Mouse (Mus musculus) lung, adult 2 months (tissue): ENCODE data around the gene Gm10273.

ENCODE experiments used
- CTCF ChIP-seq: fragments of 200-500 bp; IDR thresholded peaks from 2 replicates; pipeline ENCODE4 v1.5.1; 2011; ENCODE audit warnings: mild to moderate bottlenecking, low read length, control low read depth; ENCODE audit not compliant: insufficient read depth
- POLR2A ChIP-seq: fragments of 200-500 bp; IDR thresholded peaks from 2 replicates; pipeline ENCODE4 v1.6.1; 2011; ENCODE audit warnings: low read depth, mild to moderate bottlenecking, control low read depth, low read length, borderline replicate concordance; ENCODE audit errors: extremely low read depth

- TF ChIP-seq POLR2A (no peak), CTCF (no peak)
Observed at GRCm38 (mm10) chr10:59416623-59417022, 21.2 kb downstream of the Gm10273 start.
